8 mouse cellular contexts compared by ENCODE assay signal in the genomic region with DNA sequence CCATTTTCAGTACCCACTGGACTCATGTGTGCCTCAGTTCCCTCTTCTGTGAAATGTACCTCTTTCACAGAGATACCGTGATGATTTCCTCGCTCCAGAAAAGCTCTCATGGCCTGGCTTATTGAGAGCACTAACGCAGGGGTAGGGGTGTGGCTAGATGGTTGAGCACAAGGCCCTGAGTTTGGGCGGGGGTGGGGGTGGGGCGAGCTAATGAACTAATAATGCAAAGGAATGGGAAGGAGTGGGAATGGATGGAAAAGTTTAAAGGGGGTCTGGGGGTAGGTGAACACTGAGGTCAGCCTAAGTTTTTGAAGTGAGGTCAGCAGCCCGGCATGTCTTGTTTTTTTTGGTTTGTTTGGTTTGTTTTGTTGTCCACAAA.
DNase-seq lines count a peak whose midpoint lies in the region; ATAC-seq lines count a peak whose summit lies in the region.

No protein-coding gene starts in this region.

- H3K9me3 ChIP-seq in hindbrain, embryonic 11.5 days (ENCODE audit: control insufficient read depth, low read length), result no peaks in the 10 kb centered on the region
- no peaks in the 10 kb centered on the region for H3K9me3 ChIP-seq in midbrain, embryonic 13.5 days

- intact Hi-C loops in heart, postnatal 36 days (cut with DNase I), result no loop called here

- H3K27me3 ChIP-seq in hindbrain, embryonic 11.5 days (ENCODE audit: control insufficient read depth, insufficient read depth, low read length), result no peaks in the 10 kb centered on the region
- no peaks in the 10 kb centered on the region for H3K27me3 ChIP-seq in midbrain, embryonic 13.5 days

- peak overlapping the region; percentile 36 for H3K4me3 ChIP-seq in hindbrain, embryonic 11.5 days (ENCODE audit: low read depth, low read length)
- H3K4me3 ChIP-seq in midbrain, embryonic 13.5 days (replicated peaks), result peak overlapping the region; percentile 51

- H3K36me3 ChIP-seq in hindbrain, embryonic 11.5 days (ENCODE audit: control insufficient read depth, insufficient read depth, low read length), result no peaks in the 10 kb centered on the region
- no peaks in the 10 kb centered on the region for H3K36me3 ChIP-seq in midbrain, embryonic 13.5 days

- peak overlapping the region; percentile 55 for H3K9ac ChIP-seq in hindbrain, embryonic 11.5 days (ENCODE audit: low read depth, low read length)
- H3K9ac ChIP-seq in midbrain, embryonic 13.5 days (replicated peaks), result peak overlapping the region; percentile 67

- peak overlapping the region; percentile 47; the same call in 1 of the 2 replicates for H3K27ac ChIP-seq in hindbrain, embryonic 11.5 days (ENCODE audit: low read depth, low read length)
- peak overlapping the region; percentile 61 for H3K27ac ChIP-seq in midbrain, embryonic 13.5 days

- DNase-seq in heart, adult 11 months, result peak; percentile 83
- no peak for DNase-seq in heart, postnatal 36 days
- peak; percentile 27 for DNase-seq in R1 (ENCODE audit: low read depth, low spot score)
- DNase-seq in hindbrain, embryonic 11.5 days (ENCODE audit: low spot score), result peak; percentile 45
- no peak for DNase-seq in frontal cortex, adult 2 months (ENCODE audit: extremely low spot score in 1 of 2, low spot score in 1 of 2)
- no peak for DNase-seq in left cerebral cortex, adult 11 months (ENCODE audit: low spot score)
- DNase-seq in layer of hippocampus, adult 9-11 months, result no peak

- H3K4me2 ChIP-seq in hindbrain, embryonic 11.5 days (replicated peaks; ENCODE audit: low read depth, low read length), result peak overlapping the region; percentile 66
- H3K4me2 ChIP-seq in midbrain, embryonic 13.5 days (replicated peaks), result peak overlapping the region; percentile 76

- 2% methylated on average over 6 of the region's 6 CpGs for WGBS in hindbrain, embryonic 11.5 days
- 2% methylated on average over 6 of the region's 6 CpGs for WGBS in midbrain, embryonic 13.5 days

- H3K4me1 ChIP-seq in hindbrain, embryonic 11.5 days (replicated peaks; ENCODE audit: control insufficient read depth, insufficient read depth, low read length), result 0 out of 2 replicates have a peak, but pooled peaks cover 3% of the 10 kb centered on the region
- peaks cover 16% of the 10 kb centered on the region for H3K4me1 ChIP-seq in midbrain, embryonic 13.5 days (replicated peaks)

- peak; percentile 73 for ATAC-seq in hindbrain, embryonic 11.5 days (ENCODE audit: low FRiP score)
- ATAC-seq in midbrain, embryonic 13.5 days, result peak; percentile 71

Comparison
In these comparisons a context has a peak if more than half of its experiments do, and no peak if none do; other contexts are left out.
1. DNase-seq: peak in heart, adult 11 months (single experiment), R1 (single experiment) and hindbrain, embryonic 11.5 days (single experiment); none in heart, postnatal 36 days (0 of 2), frontal cortex, adult 2 months (0 of 2), left cerebral cortex, adult 11 months (single experiment) and layer of hippocampus, adult 9-11 months (single experiment).